Mouse (Mus musculus): ENCODE results near the gene Dhfr. TPM values are rescaled to one million over a fixed set of nuclear protein-coding genes. Genes with fewer than 3 reads are reported as not detected.

Dhfr gene
- total and polyA plus RNA-seq, 3 experiments = 1.1 to 27.1 (median 24.2) TPM

- TF ChIP-seq GATA1 (IDR thresholded peaks at IDR 0.05; ENCODE audit: borderline replicate concordance, low read length) = no peak
- DNase-seq (ENCODE audit: low spot score) (no peak), ATAC-seq (ENCODE audit: extremely low read depth, insufficient number of reproducible peaks, low FRiP score, poor library complexity, severe bottlenecking) (no peak)
- Histone ChIP-seq H3K9me3 (replicated peaks) (peaks cover 15% of the 10 kb centered on the region), H3K27me3 (ENCODE audit: insufficient read depth, low read length) (peaks cover 12% of the 10 kb centered on the region), H3K4me1 (ENCODE audit: insufficient read depth, low read depth, low read length) (no peaks in the 10 kb centered on the region), H3K4me3 (ENCODE audit: low read depth, low read length) (no peak overlapping the region; the same call in 1 of the 2 replicates), H3K36me3 (replicated peaks) (no peaks in the 10 kb centered on the region)
Measured at GRCm38 (mm10) chr13:92426294-92427051, 71.9 kb downstream of the Dhfr start.

GRCm38 (mm10) chr13:92427351-92427855 lies 72.9 kb downstream of the Dhfr start:
- no peak overlapping the region for H3K4me3 ChIP-seq (ENCODE audit: low read depth, low read length)
- TF ChIP-seq GATA1 (IDR thresholded peaks at IDR 0.05; ENCODE audit: borderline replicate concordance, low read length) = no peak
- no peak for TF ChIP-seq TAL1 (conservative IDR thresholded peaks at IDR 0.05; ENCODE audit: low read depth, low read length)
- no peak for TF ChIP-seq POLR2AphosphoS5 (IDR thresholded peaks at IDR 0.05; ENCODE audit: insufficient replicate concordance, low read depth, low read length)
- peaks cover 15% of the 10 kb centered on the region for H3K9me3 ChIP-seq (replicated peaks)
- H3K27me3 ChIP-seq (ENCODE audit: insufficient read depth, low read length) = peaks cover 10% of the 10 kb centered on the region
- H3K36me3 ChIP-seq (replicated peaks) = no peaks in the 10 kb centered on the region
- ATAC-seq (ENCODE audit: extremely low read depth, insufficient number of reproducible peaks, low FRiP score, poor library complexity, severe bottlenecking) (no peak), DNase-seq (ENCODE audit: low spot score) (no peak)
- no peaks in the 10 kb centered on the region for H3K4me1 ChIP-seq (ENCODE audit: insufficient read depth, low read depth, low read length)

Other genes starting within 250 kb of the Dhfr start
- not detected in 2 replicates for gene Rasgrf2, start 223.1 kb upstream of the Dhfr start, total RNA-seq (2014; fragmentation: Nextera tagmentation)
- 0.22 TPM in 1 of 2 replicates, not detected in the other for gene Rasgrf2, start 223.1 kb upstream of the Dhfr start, total RNA-seq (2017)
- gene Rasgrf2, start 223.1 kb upstream of the Dhfr start, polyA plus RNA-seq (2012) = 0.01 TPM in 1 of 2 replicates, not detected in the other
- gene Gm20379, start 48.7 kb upstream of the Dhfr start, total RNA-seq (2014; fragmentation: Nextera tagmentation) = not detected in 2 replicates
- not detected in 2 replicates for gene Gm20379, start 48.7 kb upstream of the Dhfr start, total RNA-seq (2017)
- not detected in 2 replicates for gene Gm20379, start 48.7 kb upstream of the Dhfr start, polyA plus RNA-seq (2012)
- 39.0 and 44.4 TPM in 2 replicates for gene Msh3, start 277 bp downstream of the Dhfr start, total RNA-seq (2014; fragmentation: Nextera tagmentation)
- 43.7 and 49.1 TPM in 2 replicates for gene Msh3, start 277 bp downstream of the Dhfr start, total RNA-seq (2017)
- 33.1 and 33.5 TPM in 2 replicates for gene Msh3, start 277 bp downstream of the Dhfr start, polyA plus RNA-seq (2012)
- not detected in 2 replicates for gene Ankrd34b, start 71.2 kb downstream of the Dhfr start, total RNA-seq (2014; fragmentation: Nextera tagmentation)
- 0.05 TPM in 1 of 2 replicates, not detected in the other for gene Ankrd34b, start 71.2 kb downstream of the Dhfr start, total RNA-seq (2017)
- not detected in 2 replicates for gene Ankrd34b, start 71.2 kb downstream of the Dhfr start, polyA plus RNA-seq (2012)
- not detected in 2 replicates for gene Fam151b, start 129.3 kb downstream of the Dhfr start, total RNA-seq (2014; fragmentation: Nextera tagmentation)
- gene Fam151b, start 129.3 kb downstream of the Dhfr start, total RNA-seq (2017) = 0.11 TPM in 1 of 2 replicates, not detected in the other
- gene Fam151b, start 129.3 kb downstream of the Dhfr start, polyA plus RNA-seq (2012) = not detected in 2 replicates
- 31.1 and 40.0 TPM in 2 replicates for gene Zfyve16, start 176.1 kb downstream of the Dhfr start, total RNA-seq (2014; fragmentation: Nextera tagmentation)
- 11.9 and 15.5 TPM in 2 replicates for gene Zfyve16, start 176.1 kb downstream of the Dhfr start, total RNA-seq (2017)
- gene Zfyve16, start 176.1 kb downstream of the Dhfr start, polyA plus RNA-seq (2012) = 0.67 and 1.0 TPM in 2 replicates
- gene Spz1, start 221.4 kb downstream of the Dhfr start, total RNA-seq (2014; fragmentation: Nextera tagmentation) = not detected in 2 replicates
- gene Spz1, start 221.4 kb downstream of the Dhfr start, total RNA-seq (2017) = 0.11 TPM in 1 of 2 replicates, not detected in the other
- gene Spz1, start 221.4 kb downstream of the Dhfr start, polyA plus RNA-seq (2012) = not detected in 2 replicates

All from G1E (cell line).